Mouse (Mus musculus) E14TG2a.4 (cell line): ENCODE measurements around the gene Lgals3.

ENCODE experiments used
- CTCF ChIP-seq: conservative IDR thresholded peaks from 2 replicates; pipeline ENCODE4 v1.5.1; 2014; ENCODE audit warnings: low read length
- NANOG ChIP-seq: IDR thresholded peaks from 2 replicates; pipeline ENCODE4 v1.6.1; 2014; ENCODE audit warnings: borderline replicate concordance, low read length, mixed read lengths

GRCm38 (mm10) chr14:47370790-47371189, 3.2 kb downstream of the Lgals3 start:
- no peak for TF ChIP-seq CTCF
- no peak for TF ChIP-seq NANOG
